Mouse (Mus musculus): ENCODE data around the gene 4930407I10Rik. TPM values are rescaled to one million over a fixed set of nuclear protein-coding genes. Genes with fewer than 3 reads are reported as not detected.

The 4930407I10Rik gene
- polyA plus RNA-seq, 1 experiment from 2014 or later = not detected

Other genes starting within 250 kb of the 4930407I10Rik start
- gene Tob2, start 200.4 kb upstream of the 4930407I10Rik start, polyA plus RNA-seq (2015; fragmentation: Nextera tagmentation; extraction: Ambion mirVana) = 29.8 and 32.1 TPM in 2 replicates
- gene Phf5a, start 187.2 kb upstream of the 4930407I10Rik start, polyA plus RNA-seq (2015; fragmentation: Nextera tagmentation; extraction: Ambion mirVana) = 124 TPM in 2 replicates
- gene Aco2, start 186.8 kb upstream of the 4930407I10Rik start, polyA plus RNA-seq (2015; fragmentation: Nextera tagmentation; extraction: Ambion mirVana) = 144 and 165 TPM in 2 replicates
- gene Polr3h, start 132.9 kb upstream of the 4930407I10Rik start, polyA plus RNA-seq (2015; fragmentation: Nextera tagmentation; extraction: Ambion mirVana) = 60.5 and 76.3 TPM in 2 replicates
- gene Csdc2, start 122.4 kb upstream of the 4930407I10Rik start, polyA plus RNA-seq (2015; fragmentation: Nextera tagmentation; extraction: Ambion mirVana) = 14.0 and 16.1 TPM in 2 replicates
- gene Pmm1, start 98.2 kb upstream of the 4930407I10Rik start, polyA plus RNA-seq (2015; fragmentation: Nextera tagmentation; extraction: Ambion mirVana) = 39.5 and 40.5 TPM in 2 replicates
- gene 1700029P11Rik, start 78.6 kb upstream of the 4930407I10Rik start, polyA plus RNA-seq (2015; fragmentation: Nextera tagmentation; extraction: Ambion mirVana) = not detected in 2 replicates
- 73.8 and 77.5 TPM in 2 replicates for gene Xrcc6, start 71.3 kb upstream of the 4930407I10Rik start, polyA plus RNA-seq (2015; fragmentation: Nextera tagmentation; extraction: Ambion mirVana)
- gene Desi1, start 25.3 kb upstream of the 4930407I10Rik start, polyA plus RNA-seq (2015; fragmentation: Nextera tagmentation; extraction: Ambion mirVana) = 30.2 and 30.9 TPM in 2 replicates
- 250 and 262 TPM in 2 replicates for gene Snu13, start 11.6 kb upstream of the 4930407I10Rik start, polyA plus RNA-seq (2015; fragmentation: Nextera tagmentation; extraction: Ambion mirVana)
- 0.05 TPM in 1 of 2 replicates, not detected in the other for gene Mei1, start 10.8 kb downstream of the 4930407I10Rik start, polyA plus RNA-seq (2015; fragmentation: Nextera tagmentation; extraction: Ambion mirVana)
- 24.6 and 28.8 TPM in 2 replicates for gene Ccdc134, start 68.8 kb downstream of the 4930407I10Rik start, polyA plus RNA-seq (2015; fragmentation: Nextera tagmentation; extraction: Ambion mirVana)
- 155 and 165 TPM in 2 replicates for gene Srebf2, start 88.0 kb downstream of the 4930407I10Rik start, polyA plus RNA-seq (2015; fragmentation: Nextera tagmentation; extraction: Ambion mirVana)
- gene Shisa8, start 153.7 kb downstream of the 4930407I10Rik start, polyA plus RNA-seq (2015; fragmentation: Nextera tagmentation; extraction: Ambion mirVana) = 0.25 and 0.40 TPM in 2 replicates
- 0.19 and 0.29 TPM in 2 replicates for gene Tnfrsf13c, start 165.2 kb downstream of the 4930407I10Rik start, polyA plus RNA-seq (2015; fragmentation: Nextera tagmentation; extraction: Ambion mirVana)
- gene Cenpm, start 185.6 kb downstream of the 4930407I10Rik start, polyA plus RNA-seq (2015; fragmentation: Nextera tagmentation; extraction: Ambion mirVana) = 48.5 and 49.5 TPM in 2 replicates
- not detected in 2 replicates for gene 1500009C09Rik, start 193.2 kb downstream of the 4930407I10Rik start, polyA plus RNA-seq (2015; fragmentation: Nextera tagmentation; extraction: Ambion mirVana)
- gene Sept3, start 215.7 kb downstream of the 4930407I10Rik start, polyA plus RNA-seq (2015; fragmentation: Nextera tagmentation; extraction: Ambion mirVana) = 5.5 and 8.4 TPM in 2 replicates
- 0.10 and 0.12 TPM in 2 replicates for gene Wbp2nl, start 239.8 kb downstream of the 4930407I10Rik start, polyA plus RNA-seq (2015; fragmentation: Nextera tagmentation; extraction: Ambion mirVana)

All from limb, embryonic 15.5 days (tissue).